In the genomic region with DNA sequence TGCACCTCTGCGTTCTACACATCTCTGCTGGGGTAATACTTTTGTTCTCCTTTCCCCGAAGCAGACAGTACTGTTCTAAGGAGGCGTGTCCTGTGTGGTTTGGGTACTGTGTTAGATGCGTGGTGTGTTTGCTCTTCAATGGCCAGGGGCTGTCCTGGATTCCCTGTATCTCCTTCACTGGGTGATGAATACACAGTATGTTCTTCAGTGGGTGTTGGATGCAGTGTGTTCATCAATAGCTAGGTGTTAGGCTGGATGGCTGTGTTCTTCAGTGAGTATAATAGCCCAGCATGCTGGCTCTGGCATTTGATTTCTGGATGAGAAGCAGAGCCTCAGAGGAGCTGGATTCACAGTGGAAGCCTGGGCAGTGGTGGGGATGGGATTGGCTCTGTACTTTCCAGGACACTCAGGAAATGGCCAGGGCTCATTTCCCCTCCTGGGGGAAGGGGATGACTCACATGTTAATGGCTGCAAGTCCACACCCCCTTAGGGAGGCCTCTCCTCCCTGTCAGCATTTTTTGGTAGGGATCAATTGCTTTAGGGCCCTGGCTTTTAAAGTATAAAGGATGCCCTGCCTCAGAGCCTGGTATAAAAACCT, we compare ENCODE assay signal across 11 mouse cellular contexts.
DNase-seq lines count a peak whose midpoint lies in the region; ATAC-seq and TF ChIP-seq lines count a peak whose summit lies in the region.
"Had no signal": no experiment of that assay in that cellular context is flagged by ENCODE, and none has a peak within 500 bp of the region (broad histone marks: within the 10 kb centered on the region; RNA-seq: fewer than 3 reads in every experiment).

No protein-coding gene starts in this region.

- H3K36me3 ChIP-seq in liver, postnatal 0 days (replicated peaks; ENCODE audit: insufficient read depth, low read length): no peaks in the 10 kb centered on the region
- no peaks in the 10 kb centered on the region for H3K36me3 ChIP-seq in liver, embryonic 11.5 days (ENCODE audit: control insufficient read depth, insufficient read depth, low read length)
- H3K36me3 ChIP-seq in forebrain, embryonic 13.5 days (ENCODE audit: poor library complexity, severe bottlenecking): no peaks in the 10 kb centered on the region
- H3K36me3 ChIP-seq in neural tube, embryonic 13.5 days: no peaks in the 10 kb centered on the region
- H3K36me3 ChIP-seq: embryonic facial prominence, embryonic 12.5 days had no signal

- no peaks in the 10 kb centered on the region for H3K4me1 ChIP-seq in liver, postnatal 0 days (ENCODE audit: insufficient read depth)
- H3K4me1 ChIP-seq in liver, embryonic 11.5 days (replicated peaks; ENCODE audit: control insufficient read depth, insufficient read depth, low read length): no peaks in the 10 kb centered on the region
- H3K4me1 ChIP-seq in forebrain, embryonic 13.5 days: peaks cover 13% of the 10 kb centered on the region
- peaks cover 43% of the 10 kb centered on the region for H3K4me1 ChIP-seq in neural tube, embryonic 13.5 days (replicated peaks)
- H3K4me1 ChIP-seq: megakaryocyte, embryonic 14.5 days had no signal

- no peak for TF ChIP-seq EP300 in liver, postnatal 0 days (IDR thresholded peaks at IDR 0.05; ENCODE audit: low read depth)

- no peak overlapping the region for H3K27ac ChIP-seq in liver, postnatal 0 days (ENCODE audit: low read depth)
- no peak overlapping the region for H3K27ac ChIP-seq in liver, embryonic 11.5 days (ENCODE audit: low read depth, low read length)
- no peak overlapping the region for H3K27ac ChIP-seq in forebrain, embryonic 13.5 days
- H3K27ac ChIP-seq in neural tube, embryonic 13.5 days (replicated peaks): peak overlapping the region; percentile 75
- H3K27ac ChIP-seq: embryonic facial prominence, embryonic 12.5 days had no signal

- no peaks in the 10 kb centered on the region for H3K27me3 ChIP-seq in liver, postnatal 0 days (ENCODE audit: insufficient read depth, low read length)
- no peaks in the 10 kb centered on the region for H3K27me3 ChIP-seq in liver, embryonic 11.5 days (replicated peaks; ENCODE audit: control insufficient read depth, insufficient read depth, low read length)
- no peaks in the 10 kb centered on the region for H3K27me3 ChIP-seq in forebrain, embryonic 13.5 days
- no peaks in the 10 kb centered on the region for H3K27me3 ChIP-seq in neural tube, embryonic 13.5 days
- H3K27me3 ChIP-seq: embryonic facial prominence, embryonic 12.5 days had no signal

- DNase-seq in gastrocnemius, adult 18-20 months (ENCODE audit: low spot score): peak; percentile 8
- DNase-seq in gastrocnemius, postnatal 4 days (ENCODE audit: low spot score in 2 of 2): no peak
- no peak for DNase-seq in liver, postnatal 0 days
- no peak for DNase-seq in liver, embryonic 11.5 days (ENCODE audit: low spot score)
- DNase-seq in embryo, embryonic 9.5 days (ENCODE audit: extremely low spot score): no peak
- DNase-seq in right cerebral cortex, postnatal 36 days (ENCODE audit: low spot score in 2 of 2): no peak
- DNase-seq: retina, postnatal 1 day had no signal

- no peak overlapping the region for H3K9ac ChIP-seq in liver, postnatal 0 days (replicated peaks)
- no peak overlapping the region for H3K9ac ChIP-seq in liver, embryonic 11.5 days (ENCODE audit: low read depth, low read length)
- H3K9ac ChIP-seq in forebrain, embryonic 13.5 days: no peak overlapping the region
- H3K9ac ChIP-seq in neural tube, embryonic 13.5 days: peak overlapping the region; percentile 43; the same call in 1 of the 2 replicates
- H3K9ac ChIP-seq: embryonic facial prominence, embryonic 12.5 days had no signal

- H3K4me2 ChIP-seq in liver, postnatal 0 days (ENCODE audit: low read depth, low read length): no peak overlapping the region
- H3K4me2 ChIP-seq in liver, embryonic 11.5 days: no peak overlapping the region
- H3K4me2 ChIP-seq in forebrain, embryonic 13.5 days: no peak overlapping the region
- H3K4me2 ChIP-seq in neural tube, embryonic 13.5 days: no peak overlapping the region
- H3K4me2 ChIP-seq: embryonic facial prominence, embryonic 12.5 days had no signal

- ATAC-seq in liver, postnatal 0 days: peak; percentile 41; the same call in 1 of the 2 replicates
- ATAC-seq in liver, embryonic 11.5 days (replicated peaks; ENCODE audit: low FRiP score): no peak
- 0 out of 2 replicates have a peak, but pooled peaks have one; percentile 30 for ATAC-seq in forebrain, embryonic 13.5 days
- peak; percentile 15; the same call in 1 of the 2 replicates for ATAC-seq in neural tube, embryonic 13.5 days (ENCODE audit: low read depth)

- no peak for TF ChIP-seq CTCF in liver, postnatal 0 days (IDR thresholded peaks at IDR 0.05; ENCODE audit: low read depth)

- H3K9me3 ChIP-seq in liver, postnatal 0 days (ENCODE audit: low read length): no peaks in the 10 kb centered on the region
- no peaks in the 10 kb centered on the region for H3K9me3 ChIP-seq in liver, embryonic 11.5 days (ENCODE audit: control insufficient read depth, low read length)
- H3K9me3 ChIP-seq in forebrain, embryonic 13.5 days (replicated peaks): no peaks in the 10 kb centered on the region
- H3K9me3 ChIP-seq in neural tube, embryonic 13.5 days: no peaks in the 10 kb centered on the region
- H3K9me3 ChIP-seq: embryonic facial prominence, embryonic 12.5 days; megakaryocyte, embryonic 14.5 days had no signal

- WGBS in liver, postnatal 0 days (ENCODE audit: insufficient replicate concordance): 58% methylated on average over 4 of the region's 4 CpGs
- WGBS in liver, embryonic 11.5 days: 64% methylated on average over 4 of the region's 4 CpGs
- WGBS in forebrain, embryonic 13.5 days: 80% methylated on average over 4 of the region's 4 CpGs
- WGBS in neural tube, embryonic 13.5 days: 63% methylated on average over 4 of the region's 4 CpGs

- no peak overlapping the region for H3K4me3 ChIP-seq in liver, postnatal 0 days (ENCODE audit: low read depth, low read length)
- no peak overlapping the region for H3K4me3 ChIP-seq in liver, embryonic 11.5 days (ENCODE audit: low read depth, low read length)
- H3K4me3 ChIP-seq in forebrain, embryonic 13.5 days: no peak overlapping the region
- H3K4me3 ChIP-seq in neural tube, embryonic 13.5 days: no peak overlapping the region
- H3K4me3 ChIP-seq: embryonic facial prominence, embryonic 12.5 days; megakaryocyte, embryonic 14.5 days had no signal
